Mouse (Mus musculus): ENCODE measurements at regions not wholly inside any gene's neighbourhood (a gene's known extent, or its start where the extent isn't known, plus 50 kb on each side); places are given as distances from the start of the nearest gene placed in this dataset.

GRCm38 (mm10) chr3:115655020-115655419, 59.9 kb downstream of the S1pr1 start:
- no peak for DNase-seq (ENCODE audit: low spot score in 2 of 2)

- DNase-seq (ENCODE audit: low spot score in 2 of 2) = no peak
These were observed 62.6 kb downstream of the S1pr1 start for GRCm38 (mm10) chr3:115652236-115652635.

- DNase-seq (ENCODE audit: low spot score in 2 of 2) = no peak
These were observed 65.3 kb downstream of the S1pr1 start for GRCm38 (mm10) chr3:115649338-115650117.

- no peak for DNase-seq (ENCODE audit: low spot score in 2 of 2)
These were observed 67.9 kb downstream of the S1pr1 start for GRCm38 (mm10) chr3:115646993-115647392.

GRCm38 (mm10) chr3:115644307-115644706, 70.6 kb downstream of the S1pr1 start:
- DNase-seq (ENCODE audit: low spot score in 2 of 2) = no peak

- peak; percentile 85 to 91 for DNase-seq (ENCODE audit: low spot score in 2 of 2)
These were observed 72.0 kb downstream of the S1pr1 start for GRCm38 (mm10) chr3:115642846-115643260.

- DNase-seq (ENCODE audit: low spot score in 2 of 2) = peak; percentile 12 to 20
These were observed 72.6 kb downstream of the S1pr1 start for GRCm38 (mm10) chr3:115642001-115642845.

- DNase-seq (ENCODE audit: low spot score in 2 of 2) = no peak
These were observed 73.5 kb downstream of the S1pr1 start for GRCm38 (mm10) chr3:115641411-115641810.

- no peak for DNase-seq (ENCODE audit: low spot score in 2 of 2)
These were observed 79.4 kb downstream of the S1pr1 start for GRCm38 (mm10) chr3:115635487-115635886.

- DNase-seq (ENCODE audit: low spot score in 2 of 2) = no peak
These were observed 79.8 kb downstream of the S1pr1 start for GRCm38 (mm10) chr3:115635081-115635480.

GRCm38 (mm10) chr3:115632417-115632743, 82.5 kb downstream of the S1pr1 start:
- no peak for DNase-seq (ENCODE audit: low spot score in 2 of 2)

- peak in 1 of 2 experiments; percentile 10 for DNase-seq (ENCODE audit: low spot score in 2 of 2)
These were observed 83.1 kb downstream of the S1pr1 start for GRCm38 (mm10) chr3:115631573-115632416.

- no peak for DNase-seq (ENCODE audit: low spot score in 2 of 2)
These were observed 92.0 kb downstream of the S1pr1 start for GRCm38 (mm10) chr3:115622920-115623319.

- peak; percentile 34 to 62 for DNase-seq (ENCODE audit: low spot score in 2 of 2)
These were observed 92.6 kb downstream of the S1pr1 start for GRCm38 (mm10) chr3:115622300-115622699.

GRCm38 (mm10) chr3:115619970-115620369, 94.9 kb downstream of the S1pr1 start:
- DNase-seq (ENCODE audit: low spot score in 2 of 2) = no peak

- DNase-seq (ENCODE audit: low spot score in 2 of 2) = peak; percentile 52 to 55
These were observed 98.8 kb downstream of the S1pr1 start for GRCm38 (mm10) chr3:115615994-115616598.

GRCm38 (mm10) chr3:115612859-115613258, 102.0 kb downstream of the S1pr1 start:
- DNase-seq (ENCODE audit: low spot score in 2 of 2) = no peak

- no peak for DNase-seq (ENCODE audit: low spot score in 2 of 2)
These were observed 106.8 kb downstream of the S1pr1 start for GRCm38 (mm10) chr3:115608087-115608486.

- no peak for DNase-seq (ENCODE audit: low spot score in 2 of 2)
These were observed 110.1 kb downstream of the S1pr1 start for GRCm38 (mm10) chr3:115604734-115605279.

GRCm38 (mm10) chr3:115604267-115604666, 110.6 kb downstream of the S1pr1 start:
- DNase-seq (ENCODE audit: low spot score in 2 of 2) = peak; percentile 17 to 22

GRCm38 (mm10) chr3:115603803-115604202, 111.1 kb downstream of the S1pr1 start:
- peak in 1 of 2 experiments; percentile 16 for DNase-seq (ENCODE audit: low spot score in 2 of 2)
